Mouse (Mus musculus) limb, embryonic 14.5 days (tissue): ENCODE measurements around the gene Exoc3l. TPM values are rescaled to one million over a fixed set of nuclear protein-coding genes. Genes with fewer than 3 reads are reported as not detected.

Experiments
- ATAC-seq: fragments of 200-750 bp; cut with Nextera tagmentation; 2 replicates; pipeline ENCODE4 v1.8.0; 2017; ENCODE audit warnings: low read depth, moderate number of reproducible peaks, moderate TSS enrichment; ENCODE audit not compliant: low FRiP score
- DNase-seq: peaks from one replicate; pipeline ENCODE4 v3.0.0-alpha.2; 2015; ENCODE audit warnings: low spot score
- H3K27ac ChIP-seq: fragments of 300-500 bp; sonication (generic); replicated peaks from 2 replicates; pipeline ENCODE4 v1.5.1; 2014; ENCODE audit warnings: low read depth, mild to moderate bottlenecking, low read length, moderate library complexity, mixed read lengths
- H3K27me3 ChIP-seq: fragments of 300-500 bp; sonication (generic); 2 replicates; pipeline ENCODE4 v1.6.1; 2014; ENCODE audit warnings: low read length, mixed read lengths; ENCODE audit not compliant: control insufficient read depth, insufficient read depth
- H3K36me3 ChIP-seq: fragments of 300-500 bp; sonication (generic); 2 replicates; pipeline ENCODE4 v1.6.1; 2014; ENCODE audit warnings: mild to moderate bottlenecking, low read length, moderate library complexity, mixed read lengths; ENCODE audit not compliant: control insufficient read depth, insufficient read depth
- H3K4me1 ChIP-seq: fragments of 300-500 bp; sonication (generic); 2 replicates; pipeline ENCODE4 v1.6.1; 2014; ENCODE audit warnings: antibody characterized with exemption, low read length, mixed read lengths; ENCODE audit not compliant: control insufficient read depth, insufficient read depth
- H3K4me2 ChIP-seq: fragments of 300-500 bp; sonication (generic); replicated peaks from 2 replicates; pipeline ENCODE4 v1.6.1; 2014; ENCODE audit warnings: low read depth, mild to moderate bottlenecking, low read length, moderate library complexity; ENCODE audit not compliant: severe bottlenecking
- H3K4me3 ChIP-seq: fragments of 300-500 bp; sonication (generic); replicated peaks from 2 replicates; pipeline ENCODE4 v1.5.1; 2014; ENCODE audit warnings: low read length
- H3K9ac ChIP-seq: fragments of 300-500 bp; sonication (generic); 2 replicates; pipeline ENCODE4 v1.6.1; 2014; ENCODE audit warnings: mild to moderate bottlenecking, low read depth, low read length, moderate library complexity; ENCODE audit not compliant: severe bottlenecking
- H3K9me3 ChIP-seq: fragments of 300-500 bp; sonication (generic); 2 replicates; pipeline ENCODE4 v1.6.1; 2016; ENCODE audit warnings: low read length; ENCODE audit not compliant: control insufficient read depth
- POLR2A ChIP-seq: fragments of 200-500 bp; IDR thresholded peaks from 2 replicates; pipeline ENCODE4 v1.8.0; 2012; ENCODE audit warnings: inconsistent platforms, mild to moderate bottlenecking, moderate library complexity, borderline replicate concordance; ENCODE audit not compliant: insufficient read depth, insufficient read length; ENCODE audit errors: extremely low read depth
- WGBS: fragments of 180-500 bp; shearing (Covaris S2); extraction: QIAGEN DNeasy Blood & Tissue Kit; methylation state at CpG from one replicate; pipeline ENCODE4 v1.1.7; 2014; 5-methylcytosine and 5-hydroxymethylcytosine counted together
- polyA plus RNA-seq, 2 experiments: library from polyadenylated mRNA; depleted of rRNA in 1 of 2; stranded (reverse) in 1 of 2; unstranded in 1 of 2; fragments of >200 nt; fragmentation: Nextera tagmentation in 1 of 2; extraction: Ambion mirVana in 1 of 2; gene quantifications; 2 replicates each; pipeline versions ENCODE4 v1.2.1 to v1.2.3; 2012 to 2014

Exoc3l gene
- polyA plus RNA-seq, 2 experiments, result 7.4 to 14.4 TPM

- 85% methylated on average over 1 of the region's 1 CpGs for WGBS
- Histone ChIP-seq H3K27me3 (no peaks in the 10 kb centered on the region), H3K9me3 (no peaks in the 10 kb centered on the region), H3K4me3 (no peak overlapping the region), H3K36me3 (peaks cover 66% of the 10 kb centered on the region), H3K4me1 (no peaks in the 10 kb centered on the region), H3K27ac (no peak overlapping the region), H3K9ac (no peak overlapping the region), H3K4me2 (no peak overlapping the region)
- DNase-seq (no peak), ATAC-seq (no peak)
- TF ChIP-seq POLR2A, result no peak
These were observed 15.8 kb upstream of the Exoc3l start for GRCm38 (mm10) chr8:105311718-105312117.

- DNase-seq, result no peak
- Histone ChIP-seq H3K4me3 (no peak overlapping the region), H3K4me1 (peaks cover 12% of the 10 kb centered on the region), H3K9ac (no peak overlapping the region), H3K27me3 (no peaks in the 10 kb centered on the region), H3K4me2 (no peak overlapping the region), H3K36me3 (peaks cover 55% of the 10 kb centered on the region), H3K9me3 (no peaks in the 10 kb centered on the region), H3K27ac (no peak overlapping the region)
- no peak for ATAC-seq
- TF ChIP-seq POLR2A, result no peak
- 81% methylated on average over 8 of the region's 8 CpGs for WGBS
These were observed 14.2 kb upstream of the Exoc3l start for GRCm38 (mm10) chr8:105310118-105310517.

GRCm38 (mm10) chr8:105309142-105309847 is 13.4 kb upstream of the Exoc3l start:
- TF ChIP-seq POLR2A, result no peak
- Histone ChIP-seq H3K27me3 (no peaks in the 10 kb centered on the region), H3K4me3 (no peak overlapping the region), H3K9me3 (no peaks in the 10 kb centered on the region), H3K36me3 (peaks cover 58% of the 10 kb centered on the region), H3K27ac (no peak overlapping the region), H3K4me2 (no peak overlapping the region), H3K4me1 (peaks cover 18% of the 10 kb centered on the region), H3K9ac (no peak overlapping the region)
- DNase-seq (no peak), ATAC-seq (no peak)
- WGBS, result 79% methylated on average over 15 of the region's 15 CpGs

GRCm38 (mm10) chr8:105308428-105308827 is 12.5 kb upstream of the Exoc3l start:
- no peak for TF ChIP-seq POLR2A
- H3K9me3 ChIP-seq, result no peaks in the 10 kb centered on the region
- H3K9ac ChIP-seq, result no peak overlapping the region
- peaks cover 18% of the 10 kb centered on the region for H3K4me1 ChIP-seq
- DNase-seq, result no peak
- no peak for ATAC-seq
- H3K4me3 ChIP-seq, result no peak overlapping the region
- 90% methylated on average over 10 of the region's 10 CpGs for WGBS
- H3K36me3 ChIP-seq, result peaks cover 59% of the 10 kb centered on the region
- no peak overlapping the region for H3K4me2 ChIP-seq
- H3K27me3 ChIP-seq, result no peaks in the 10 kb centered on the region
- no peak overlapping the region for H3K27ac ChIP-seq

- ATAC-seq, result no peak
- Histone ChIP-seq H3K36me3 (peaks cover 62% of the 10 kb centered on the region), H3K4me1 (peaks cover 18% of the 10 kb centered on the region), H3K4me2 (no peak overlapping the region), H3K4me3 (no peak overlapping the region), H3K9me3 (no peaks in the 10 kb centered on the region), H3K27me3 (no peaks in the 10 kb centered on the region), H3K9ac (no peak overlapping the region), H3K27ac (no peak overlapping the region)
- DNase-seq, result no peak
- WGBS, result 93% methylated on average over 13 of the region's 13 CpGs
- TF ChIP-seq POLR2A, result no peak
These were observed 11.8 kb upstream of the Exoc3l start for GRCm38 (mm10) chr8:105307670-105308069.

- H3K9ac ChIP-seq, result peak overlapping the region; percentile 54
- TF ChIP-seq POLR2A, result no peak
- WGBS, result 35% methylated on average over 5 of the region's 5 CpGs
- peak overlapping the region; percentile 33 for H3K4me3 ChIP-seq
- peaks cover 64% of the 10 kb centered on the region for H3K36me3 ChIP-seq
- H3K4me2 ChIP-seq, result peak overlapping the region; percentile 66
- ATAC-seq (peak; percentile 15), DNase-seq (no peak)
- H3K27me3 ChIP-seq, result no peaks in the 10 kb centered on the region
- H3K4me1 ChIP-seq, result peaks cover 18% of the 10 kb centered on the region
- H3K27ac ChIP-seq, result peak overlapping the region; percentile 26; the same call in 1 of the 2 replicates
- H3K9me3 ChIP-seq, result no peaks in the 10 kb centered on the region
These were observed 10.3 kb upstream of the Exoc3l start for GRCm38 (mm10) chr8:105306146-105306691.
